Mouse (Mus musculus): ENCODE measurements at regions not wholly inside any gene's neighbourhood (a gene's known extent, or its start where the extent isn't known, plus 50 kb on each side); places are given as distances from the start of the nearest gene placed in this dataset.

- no peak for DNase-seq
Measured at GRCm38 (mm10) chr17:66259697-66260096, 136.4 kb downstream of the Ddx11 start.

GRCm38 (mm10) chr17:66262681-66263240 is 139.4 kb downstream of the Ddx11 start:
- DNase-seq: no peak

- DNase-seq: no peak
Measured at GRCm38 (mm10) chr17:66263405-66263804, 140.1 kb downstream of the Ddx11 start.

GRCm38 (mm10) chr17:66266803-66267202 is 143.5 kb downstream of the Ddx11 start:
- no peak for DNase-seq

- no peak for DNase-seq
Measured at GRCm38 (mm10) chr17:66267831-66268230, 144.5 kb downstream of the Ddx11 start.

- no peak for DNase-seq
Measured at GRCm38 (mm10) chr17:66269567-66269966, 146.2 kb downstream of the Ddx11 start.

GRCm38 (mm10) chr17:66271906-66272305 is 148.6 kb downstream of the Ddx11 start:
- no peak for DNase-seq

- DNase-seq: no peak
Measured at GRCm38 (mm10) chr17:66276778-66277177, 153.5 kb downstream of the Ddx11 start.

GRCm38 (mm10) chr17:66278037-66278436 is 154.7 kb downstream of the Ddx11 start:
- no peak for DNase-seq

GRCm38 (mm10) chr17:66285295-66285694 is 162.0 kb downstream of the Ddx11 start:
- no peak for DNase-seq
